Mouse (Mus musculus): ENCODE results near the gene Cdh22.

Gene Cdh22

GRCm38 (mm10) chr2:165207689-165208088, 27.0 kb downstream of the Cdh22 start:
- no peak for DNase-seq (ENCODE audit: low read depth, low spot score)

- DNase-seq (ENCODE audit: low read depth, low spot score): no peak
Observed at GRCm38 (mm10) chr2:165207086-165207485, 27.6 kb downstream of the Cdh22 start.

- DNase-seq (ENCODE audit: low read depth, low spot score): no peak
Observed at GRCm38 (mm10) chr2:165205486-165205885, 29.2 kb downstream of the Cdh22 start.

- DNase-seq (ENCODE audit: low read depth, low spot score): no peak
Observed at GRCm38 (mm10) chr2:165204931-165205330, 29.7 kb downstream of the Cdh22 start.

- DNase-seq (ENCODE audit: low read depth, low spot score): peak; percentile 41
Observed at GRCm38 (mm10) chr2:165201761-165202751, 32.6 kb downstream of the Cdh22 start.

GRCm38 (mm10) chr2:165197546-165197945, 37.1 kb downstream of the Cdh22 start:
- DNase-seq (ENCODE audit: low read depth, low spot score): no peak

- no peak for DNase-seq (ENCODE audit: low read depth, low spot score)
Observed at GRCm38 (mm10) chr2:165195411-165196182, 39.1 kb downstream of the Cdh22 start.

- no peak for DNase-seq (ENCODE audit: low read depth, low spot score)
Observed at GRCm38 (mm10) chr2:165191483-165191882, 43.2 kb downstream of the Cdh22 start.

- DNase-seq (ENCODE audit: low read depth, low spot score): no peak
Observed at GRCm38 (mm10) chr2:165189546-165189945, 45.1 kb downstream of the Cdh22 start.

GRCm38 (mm10) chr2:165187648-165188380, 46.8 kb downstream of the Cdh22 start:
- DNase-seq (ENCODE audit: low read depth, low spot score): no peak

- peak; percentile 13 for DNase-seq (ENCODE audit: low read depth, low spot score)
Observed at GRCm38 (mm10) chr2:165184015-165184633, 50.5 kb downstream of the Cdh22 start.

GRCm38 (mm10) chr2:165182085-165182976, 52.3 kb downstream of the Cdh22 start:
- no peak for DNase-seq (ENCODE audit: low read depth, low spot score)

- no peak for DNase-seq (ENCODE audit: low read depth, low spot score)
Observed at GRCm38 (mm10) chr2:165179231-165179630, 55.4 kb downstream of the Cdh22 start.

GRCm38 (mm10) chr2:165176965-165177364, 57.7 kb downstream of the Cdh22 start:
- DNase-seq (ENCODE audit: low read depth, low spot score): no peak

GRCm38 (mm10) chr2:165166664-165167435, 67.8 kb downstream of the Cdh22 start:
- peak; percentile 16 for DNase-seq (ENCODE audit: low read depth, low spot score)

GRCm38 (mm10) chr2:165162221-165162620, 72.4 kb downstream of the Cdh22 start:
- peak; percentile 83 for DNase-seq (ENCODE audit: low read depth, low spot score)

- DNase-seq (ENCODE audit: low read depth, low spot score): peak; percentile 54
Observed at GRCm38 (mm10) chr2:165160466-165160865, 74.2 kb downstream of the Cdh22 start.

- DNase-seq (ENCODE audit: low read depth, low spot score): peak; percentile 81
Observed at GRCm38 (mm10) chr2:165159055-165159688, 75.5 kb downstream of the Cdh22 start.

GRCm38 (mm10) chr2:165158317-165158716, 76.3 kb downstream of the Cdh22 start:
- no peak for DNase-seq (ENCODE audit: low read depth, low spot score)
